Mouse (Mus musculus) kidney, postnatal 0 days (tissue): ENCODE results near the gene Tshz2. TPM values are rescaled to one million over a fixed set of nuclear protein-coding genes. Genes with fewer than 3 reads are reported as not detected.

Source experiments
- ATAC-seq: fragments of 200-750 bp; cut with Nextera tagmentation; replicated peaks from 2 replicates; pipeline ENCODE4 v1.8.0; 2017; ENCODE audit warnings: low read depth, moderate number of reproducible peaks, moderate TSS enrichment, moderate library complexity; ENCODE audit not compliant: low FRiP score
- DNase-seq: peaks from one replicate; pipeline ENCODE4 v3.0.0-alpha.2; 2016; ENCODE audit warnings: low spot score
- H3K27ac ChIP-seq: fragments of 300-500 bp; sonication (generic); 2 replicates; pipeline ENCODE4 v1.5.1; 2014; ENCODE audit warnings: mild to moderate bottlenecking
- H3K27me3 ChIP-seq: fragments of 300-500 bp; sonication (generic); 2 replicates; pipeline ENCODE4 v1.6.1; 2014; ENCODE audit warnings: low read length, mixed read lengths; ENCODE audit not compliant: insufficient read depth
- H3K36me3 ChIP-seq: fragments of 300-500 bp; sonication (generic); 2 replicates; pipeline ENCODE4 v1.6.1; 2014; ENCODE audit warnings: low read length, mixed read lengths; ENCODE audit not compliant: insufficient read depth
- H3K4me1 ChIP-seq: fragments of 300-500 bp; sonication (generic); replicated peaks from 2 replicates; pipeline ENCODE4 v1.6.1; 2014; ENCODE audit warnings: antibody characterized with exemption, low read length, mixed read lengths; ENCODE audit not compliant: insufficient read depth
- H3K4me2 ChIP-seq: fragments of 300-500 bp; sonication (generic); 2 replicates; pipeline ENCODE4 v1.6.1; 2014; ENCODE audit warnings: mild to moderate bottlenecking, low read length, moderate library complexity, mixed read lengths
- H3K4me3 ChIP-seq: fragments of 300-500 bp; sonication (generic); replicated peaks from 2 replicates; pipeline ENCODE4 v1.5.1; 2014; ENCODE audit warnings: low read depth, low read length
- H3K9ac ChIP-seq: fragments of 300-500 bp; sonication (generic); 2 replicates; pipeline ENCODE4 v1.6.1; 2014; ENCODE audit warnings: low read depth, low read length
- H3K9me3 ChIP-seq: fragments of 300-500 bp; sonication (generic); replicated peaks from 2 replicates; pipeline ENCODE4 v1.6.1; 2016; ENCODE audit warnings: low read length, inconsistent platforms, mixed read lengths
- CTCF ChIP-seq: IDR thresholded peaks from 2 replicates; pipeline ENCODE4 v1.5.1; 2016; ENCODE audit warnings: antibody characterized with exemption, low read depth, mild to moderate bottlenecking, moderate library complexity
- WGBS: fragments of 180-500 bp; shearing (Covaris S2); extraction: QIAGEN DNeasy Blood & Tissue Kit; methylation state at CpG from one replicate; pipeline ENCODE4 v1.1.7; 2014; 5-methylcytosine and 5-hydroxymethylcytosine counted together
- polyA plus RNA-seq: library from polyadenylated mRNA; unstranded; fragments of >200 nt; fragmentation: Nextera tagmentation; extraction: Ambion mirVana; gene quantifications from 2 replicates; pipeline ENCODE4 v1.2.1, GENCODE M21; 2015

The Tshz2 gene
- polyA plus RNA-seq, 1 experiment from 2014 or later, result 9.8 TPM

GRCm38 (mm10) chr2:170050651-170051050, 417.8 kb downstream of the Tshz2 start:
- Histone ChIP-seq H3K9ac (no peak overlapping the region), H3K27ac (no peak overlapping the region), H3K36me3 (no peaks in the 10 kb centered on the region), H3K4me2 (no peak overlapping the region), H3K9me3 (no peaks in the 10 kb centered on the region), H3K4me3 (no peak overlapping the region), H3K4me1 (no peaks in the 10 kb centered on the region), H3K27me3 (no peaks in the 10 kb centered on the region)
- no peak for DNase-seq
- WGBS, result 49% methylated on average over 5 of the region's 5 CpGs
- TF ChIP-seq CTCF, result no peak
- no peak for ATAC-seq

GRCm38 (mm10) chr2:170051441-170051840, 418.6 kb downstream of the Tshz2 start:
- Histone ChIP-seq H3K27ac (no peak overlapping the region), H3K4me3 (no peak overlapping the region), H3K4me1 (no peaks in the 10 kb centered on the region), H3K9me3 (no peaks in the 10 kb centered on the region), H3K27me3 (no peaks in the 10 kb centered on the region), H3K4me2 (no peak overlapping the region), H3K9ac (no peak overlapping the region), H3K36me3 (no peaks in the 10 kb centered on the region)
- DNase-seq (no peak), ATAC-seq (no peak)
- no peak for TF ChIP-seq CTCF
- 95% methylated on average over 6 of the region's 6 CpGs for WGBS

GRCm38 (mm10) chr2:170054943-170055342, 422.1 kb downstream of the Tshz2 start:
- 79% methylated on average over 12 of the region's 12 CpGs for WGBS
- DNase-seq, result no peak

GRCm38 (mm10) chr2:170055413-170055812, 422.6 kb downstream of the Tshz2 start:
- H3K4me2 ChIP-seq, result no peak overlapping the region
- peak; percentile 50 for DNase-seq
- H3K9ac ChIP-seq, result no peak overlapping the region

More at GRCm38 (mm10) chr2:170054943-170055342, 422.1 kb downstream of the Tshz2 start:
- Histone ChIP-seq H3K27ac (no peak overlapping the region), H3K4me2 (no peak overlapping the region), H3K36me3 (no peaks in the 10 kb centered on the region), H3K9me3 (no peaks in the 10 kb centered on the region), H3K9ac (no peak overlapping the region), H3K4me3 (no peak overlapping the region), H3K27me3 (no peaks in the 10 kb centered on the region), H3K4me1 (no peaks in the 10 kb centered on the region)
- TF ChIP-seq CTCF, result no peak
- ATAC-seq, result no peak; the same call in 1 of the 2 replicates

GRCm38 (mm10) chr2:170058774-170059173, 426.0 kb downstream of the Tshz2 start:
- TF ChIP-seq CTCF, result no peak
- ATAC-seq (no peak), DNase-seq (peak; percentile 59)
- Histone ChIP-seq H3K27me3 (no peaks in the 10 kb centered on the region), H3K9ac (no peak overlapping the region), H3K4me3 (no peak overlapping the region), H3K4me2 (no peak overlapping the region), H3K4me1 (no peaks in the 10 kb centered on the region), H3K36me3 (no peaks in the 10 kb centered on the region), H3K9me3 (no peaks in the 10 kb centered on the region), H3K27ac (no peak overlapping the region)
- 62% methylated on average over 14 of the region's 14 CpGs for WGBS

More at GRCm38 (mm10) chr2:170055413-170055812, 422.6 kb downstream of the Tshz2 start:
- no peaks in the 10 kb centered on the region for H3K36me3 ChIP-seq
- H3K4me3 ChIP-seq, result no peak overlapping the region
- ATAC-seq, result no peak; the same call in 1 of the 2 replicates
- no peaks in the 10 kb centered on the region for H3K27me3 ChIP-seq
- 50% methylated on average over 9 of the region's 9 CpGs for WGBS
- H3K4me1 ChIP-seq, result no peaks in the 10 kb centered on the region
- peak; percentile 79 for TF ChIP-seq CTCF
- H3K27ac ChIP-seq, result no peak overlapping the region
- H3K9me3 ChIP-seq, result no peaks in the 10 kb centered on the region

- H3K36me3 ChIP-seq, result no peaks in the 10 kb centered on the region
- DNase-seq, result no peak
- no peaks in the 10 kb centered on the region for H3K9me3 ChIP-seq
- no peaks in the 10 kb centered on the region for H3K4me1 ChIP-seq
- H3K9ac ChIP-seq, result no peak overlapping the region
- peak; percentile 63 for TF ChIP-seq CTCF
- no peak for ATAC-seq
- H3K27me3 ChIP-seq, result no peaks in the 10 kb centered on the region
- H3K4me2 ChIP-seq, result no peak overlapping the region
- 71% methylated on average over 4 of the region's 4 CpGs for WGBS
- H3K4me3 ChIP-seq, result no peak overlapping the region
- H3K27ac ChIP-seq, result no peak overlapping the region
Observed at GRCm38 (mm10) chr2:170060066-170060465, 427.3 kb downstream of the Tshz2 start.

- TF ChIP-seq CTCF, result no peak
- Histone ChIP-seq H3K9ac (no peak overlapping the region), H3K27ac (no peak overlapping the region), H3K4me1 (no peaks in the 10 kb centered on the region), H3K4me2 (no peak overlapping the region), H3K27me3 (no peaks in the 10 kb centered on the region), H3K4me3 (no peak overlapping the region), H3K9me3 (0 out of 2 replicates have a peak, but pooled peaks cover 4% of the 10 kb centered on the region), H3K36me3 (no peaks in the 10 kb centered on the region)
- ATAC-seq (no peak), DNase-seq (no peak)
- 74% methylated on average over 3 of the region's 3 CpGs for WGBS
Observed at GRCm38 (mm10) chr2:170062378-170062777, 429.6 kb downstream of the Tshz2 start.
